Mouse (Mus musculus) CD4-positive helper T cell, adult 2 months (primary cell): ENCODE data around the gene 4933402D24Rik.

ENCODE experiments used
- DNase-seq: peaks from one replicate; pipeline ENCODE4 v3.0.0-alpha.2; 2012; ENCODE audit warnings: low read depth, missing footprints, low spot score

Gene 4933402D24Rik

GRCm38 (mm10) chr1:63769167-63769566 lies at the start of gene 4933402D24Rik:
Gene 4933402D24Rik (minus strand): TSS chr1:63769267.
- no peak for DNase-seq

GRCm38 (mm10) chr1:63808584-63808983 lies 39.5 kb upstream of the 4933402D24Rik start:
- DNase-seq: no peak

- DNase-seq: no peak
Observed at GRCm38 (mm10) chr1:63805095-63805494, 36.0 kb upstream of the 4933402D24Rik start.

GRCm38 (mm10) chr1:63794326-63794725 lies 25.3 kb upstream of the 4933402D24Rik start:
- DNase-seq: no peak

GRCm38 (mm10) chr1:63776902-63777630 lies 8.0 kb upstream of the 4933402D24Rik start:
- DNase-seq: no peak

- no peak for DNase-seq
Observed at GRCm38 (mm10) chr1:63776396-63776795, 7.3 kb upstream of the 4933402D24Rik start.

- DNase-seq: no peak
Observed at GRCm38 (mm10) chr1:63770309-63770708, 1.2 kb upstream of the 4933402D24Rik start.

GRCm38 (mm10) chr1:63768112-63768511 lies 955 bp downstream of the 4933402D24Rik start:
- DNase-seq: no peak

GRCm38 (mm10) chr1:63764395-63764794 lies 4.7 kb downstream of the 4933402D24Rik start:
- DNase-seq: no peak

GRCm38 (mm10) chr1:63763881-63764386 lies 5.1 kb downstream of the 4933402D24Rik start:
- no peak for DNase-seq

- peak; percentile 11 for DNase-seq
Observed at GRCm38 (mm10) chr1:63763212-63763694, 5.8 kb downstream of the 4933402D24Rik start.

- DNase-seq: no peak
Observed at GRCm38 (mm10) chr1:63756005-63756404, 13.1 kb downstream of the 4933402D24Rik start.

GRCm38 (mm10) chr1:63730240-63730771 lies 38.8 kb downstream of the 4933402D24Rik start, which contains the start of the genes Mdh1b and Fastkd2:
Gene Mdh1b (minus strand): TSS chr1:63730318.
Gene Fastkd2 (plus strand): TSS chr1:63730614.
- DNase-seq: peak; percentile 94

GRCm38 (mm10) chr1:63729796-63730195 lies 39.3 kb downstream of the 4933402D24Rik start:
- no peak for DNase-seq

GRCm38 (mm10) chr1:63720161-63720560 lies 48.9 kb downstream of the 4933402D24Rik start:
- no peak for DNase-seq

- no peak for DNase-seq
Observed at GRCm38 (mm10) chr1:63708876-63709275, 60.2 kb downstream of the 4933402D24Rik start.

- no peak for DNase-seq
Observed at GRCm38 (mm10) chr1:63705733-63706132, 63.3 kb downstream of the 4933402D24Rik start.
